Mouse (Mus musculus) olfactory bulb, adult 2 months (tissue): ENCODE measurements at regions not wholly inside any gene's neighbourhood (a gene's known extent, or its start where the extent isn't known, plus 50 kb on each side); places are given as distances from the start of the nearest gene placed in this dataset.

Experiments used
- CTCF ChIP-seq: fragments of 200-500 bp; IDR thresholded peaks from 2 replicates; pipeline ENCODE4 v1.5.1; 2012; ENCODE audit warnings: low read depth, mild to moderate bottlenecking, low read length, moderate library complexity; ENCODE audit not compliant: insufficient read depth
- POLR2A ChIP-seq: fragments of 200-500 bp; IDR thresholded peaks from 2 replicates; pipeline ENCODE4 v1.6.1; 2012; ENCODE audit warnings: mild to moderate bottlenecking, low read depth, low read length, moderate library complexity; ENCODE audit not compliant: insufficient read depth

GRCm38 (mm10) chr13:44056716-44057115 lies 272.1 kb downstream of the Cd83 start:
- TF ChIP-seq CTCF (no peak), POLR2A (no peak)
